Mouse (Mus musculus) hindbrain, embryonic 13.5 days (tissue): Measurements from ENCODE around the gene Atp6v1e1. TPM values are rescaled to one million over a fixed set of nuclear protein-coding genes. Genes with fewer than 3 reads are reported as not detected.
A peak's percentile ranks its signal among the peaks of the same experiment; 100 is the strongest.

ENCODE experiments used
- ATAC-seq: fragments of 200-750 bp; cut with Nextera tagmentation; 2 replicates; pipeline ENCODE4 v1.8.0; 2017; ENCODE audit warnings: moderate TSS enrichment; ENCODE audit not compliant: low FRiP score
- H3K27ac ChIP-seq: fragments of 300-500 bp; sonication (generic); 2 replicates; pipeline ENCODE4 v1.5.1; 2015; ENCODE audit warnings: inconsistent platforms, mild to moderate bottlenecking, moderate library complexity
- H3K27me3 ChIP-seq: fragments of 300-500 bp; sonication (generic); 2 replicates; pipeline ENCODE4 v1.6.1; 2015; ENCODE audit warnings: mild to moderate bottlenecking, inconsistent platforms
- H3K36me3 ChIP-seq: fragments of 300-500 bp; sonication (generic); 2 replicates; pipeline ENCODE4 v1.6.1; 2015; ENCODE audit warnings: mild to moderate bottlenecking, inconsistent platforms
- H3K4me1 ChIP-seq: fragments of 300-500 bp; sonication (generic); replicated peaks from 2 replicates; pipeline ENCODE4 v1.6.1; 2015; ENCODE audit warnings: inconsistent platforms
- H3K4me2 ChIP-seq: fragments of 300-500 bp; sonication (generic); 2 replicates; pipeline ENCODE4 v1.6.1; 2015; ENCODE audit warnings: inconsistent platforms, mild to moderate bottlenecking, moderate library complexity
- H3K4me3 ChIP-seq: fragments of 300-500 bp; sonication (generic); 2 replicates; pipeline ENCODE4 v1.5.1; 2015; ENCODE audit warnings: mild to moderate bottlenecking, inconsistent platforms
- H3K9ac ChIP-seq: fragments of 300-500 bp; sonication (generic); 2 replicates; pipeline ENCODE4 v1.6.1; 2015; ENCODE audit warnings: mild to moderate bottlenecking, inconsistent platforms
- H3K9me3 ChIP-seq: fragments of 300-500 bp; sonication (generic); 2 replicates; pipeline ENCODE4 v1.6.1; 2016; ENCODE audit warnings: inconsistent platforms
- WGBS: fragments of 180-500 bp; shearing (Covaris S2); methylation state at CpG from one replicate; pipeline ENCODE4 v1.1.7; 2015; 5-methylcytosine and 5-hydroxymethylcytosine counted together
- polyA plus RNA-seq: library from polyadenylated mRNA; unstranded; fragments of >200 nt; fragmentation: Nextera tagmentation; extraction: Ambion mirVana; gene quantifications from 2 replicates; pipeline ENCODE4 v1.2.1, GENCODE M21; 2015

The Atp6v1e1 gene
- polyA plus RNA-seq, 1 experiment from 2014 or later: 262 TPM

GRCm38 (mm10) chr6:120806999-120807737 is 15.4 kb downstream of the Atp6v1e1 start:
- no peak overlapping the region for H3K27ac ChIP-seq
- no peak overlapping the region for H3K4me3 ChIP-seq
- no peaks in the 10 kb centered on the region for H3K4me1 ChIP-seq
- H3K27me3 ChIP-seq: no peaks in the 10 kb centered on the region
- no peaks in the 10 kb centered on the region for H3K9me3 ChIP-seq
- H3K9ac ChIP-seq: no peak overlapping the region
- ATAC-seq: no peak
- 88% methylated on average over 5 of the region's 5 CpGs for WGBS
- no peak overlapping the region for H3K4me2 ChIP-seq
- peaks cover 96% of the 10 kb centered on the region for H3K36me3 ChIP-seq

- no peaks in the 10 kb centered on the region for H3K27me3 ChIP-seq
- WGBS: 91% methylated on average over 4 of the region's 4 CpGs
- ATAC-seq: no peak
- peaks cover 100% of the 10 kb centered on the region for H3K36me3 ChIP-seq
- H3K9ac ChIP-seq: no peak overlapping the region
- no peak overlapping the region for H3K4me2 ChIP-seq
- H3K4me1 ChIP-seq: no peaks in the 10 kb centered on the region
- H3K9me3 ChIP-seq: no peaks in the 10 kb centered on the region
- H3K4me3 ChIP-seq: no peak overlapping the region
- no peak overlapping the region for H3K27ac ChIP-seq
Observed at GRCm38 (mm10) chr6:120799581-120800041, 23.0 kb downstream of the Atp6v1e1 start.

GRCm38 (mm10) chr6:120798905-120799304 is 23.7 kb downstream of the Atp6v1e1 start:
- H3K4me3 ChIP-seq: no peak overlapping the region
- WGBS: 92% methylated on average over 4 of the region's 4 CpGs
- no peak overlapping the region for H3K4me2 ChIP-seq
- H3K9me3 ChIP-seq: no peaks in the 10 kb centered on the region
- no peaks in the 10 kb centered on the region for H3K4me1 ChIP-seq
- no peak overlapping the region for H3K9ac ChIP-seq
- H3K27ac ChIP-seq: no peak overlapping the region
- no peak for ATAC-seq
- H3K36me3 ChIP-seq: peaks cover 100% of the 10 kb centered on the region
- no peaks in the 10 kb centered on the region for H3K27me3 ChIP-seq

- ATAC-seq: no peak
- Histone ChIP-seq H3K27ac (no peak overlapping the region), H3K9me3 (no peaks in the 10 kb centered on the region), H3K27me3 (no peaks in the 10 kb centered on the region), H3K4me2 (no peak overlapping the region), H3K9ac (no peak overlapping the region), H3K4me1 (no peaks in the 10 kb centered on the region), H3K4me3 (no peak overlapping the region), H3K36me3 (peaks cover 100% of the 10 kb centered on the region)
- WGBS: 94% methylated on average over 7 of the region's 7 CpGs
Observed at GRCm38 (mm10) chr6:120798019-120798418, 24.6 kb downstream of the Atp6v1e1 start.

- Histone ChIP-seq H3K4me3 (no peak overlapping the region), H3K27me3 (no peaks in the 10 kb centered on the region), H3K27ac (no peak overlapping the region), H3K9ac (no peak overlapping the region), H3K36me3 (peaks cover 97% of the 10 kb centered on the region), H3K4me1 (no peaks in the 10 kb centered on the region), H3K9me3 (no peaks in the 10 kb centered on the region), H3K4me2 (no peak overlapping the region)
- WGBS: 88% methylated on average over 2 of the region's 2 CpGs
- no peak for ATAC-seq
Observed at GRCm38 (mm10) chr6:120796111-120796510, 26.5 kb downstream of the Atp6v1e1 start.

- no peak overlapping the region for H3K27ac ChIP-seq
- peaks cover 5% of the 10 kb centered on the region; the same call in 1 of the 2 replicates for H3K4me1 ChIP-seq
- H3K9me3 ChIP-seq: no peaks in the 10 kb centered on the region
- no peak overlapping the region for H3K4me3 ChIP-seq
- WGBS: 91% methylated on average over 5 of the region's 5 CpGs
- ATAC-seq: no peak
- peaks cover 92% of the 10 kb centered on the region for H3K36me3 ChIP-seq
- no peak overlapping the region for H3K9ac ChIP-seq
- no peak overlapping the region for H3K4me2 ChIP-seq
- H3K27me3 ChIP-seq: no peaks in the 10 kb centered on the region
Observed at GRCm38 (mm10) chr6:120795422-120796086, 27.0 kb downstream of the Atp6v1e1 start.

- Histone ChIP-seq H3K4me1 (peaks cover 5% of the 10 kb centered on the region; the same call in 1 of the 2 replicates), H3K27ac (no peak overlapping the region), H3K4me3 (no peak overlapping the region), H3K36me3 (peaks cover 69% of the 10 kb centered on the region), H3K9me3 (no peaks in the 10 kb centered on the region), H3K4me2 (no peak overlapping the region), H3K9ac (no peak overlapping the region), H3K27me3 (no peaks in the 10 kb centered on the region)
- ATAC-seq: no peak
- WGBS: 84% methylated on average over 8 of the region's 8 CpGs
Observed at GRCm38 (mm10) chr6:120792947-120793346, 29.6 kb downstream of the Atp6v1e1 start.

GRCm38 (mm10) chr6:120790717-120791116 is 31.9 kb downstream of the Atp6v1e1 start:
- Histone ChIP-seq H3K9ac (no peak overlapping the region), H3K4me2 (no peak overlapping the region), H3K36me3 (peaks cover 47% of the 10 kb centered on the region), H3K4me3 (no peak overlapping the region), H3K4me1 (peaks cover 16% of the 10 kb centered on the region; the same call in 1 of the 2 replicates), H3K27me3 (no peaks in the 10 kb centered on the region), H3K9me3 (no peaks in the 10 kb centered on the region), H3K27ac (no peak overlapping the region)
- no peak for ATAC-seq
- WGBS: 50% methylated on average over 5 of the region's 5 CpGs

GRCm38 (mm10) chr6:120790153-120790552 is 32.4 kb downstream of the Atp6v1e1 start:
- no peaks in the 10 kb centered on the region for H3K9me3 ChIP-seq
- no peak overlapping the region for H3K9ac ChIP-seq
- peaks cover 41% of the 10 kb centered on the region for H3K36me3 ChIP-seq
- H3K27me3 ChIP-seq: no peaks in the 10 kb centered on the region
- ATAC-seq: no peak
- H3K4me2 ChIP-seq: no peak overlapping the region
- H3K4me3 ChIP-seq: no peak overlapping the region
- 92% methylated on average over 10 of the region's 11 CpGs for WGBS
- peaks cover 20% of the 10 kb centered on the region; the same call in 1 of the 2 replicates for H3K4me1 ChIP-seq
- H3K27ac ChIP-seq: no peak overlapping the region

GRCm38 (mm10) chr6:120788904-120789303 is 33.7 kb downstream of the Atp6v1e1 start:
- Histone ChIP-seq H3K9me3 (no peaks in the 10 kb centered on the region), H3K9ac (no peak overlapping the region), H3K27me3 (no peaks in the 10 kb centered on the region), H3K4me1 (peaks cover 27% of the 10 kb centered on the region), H3K27ac (no peak overlapping the region), H3K4me2 (no peak overlapping the region), H3K4me3 (no peak overlapping the region), H3K36me3 (peaks cover 29% of the 10 kb centered on the region)
- no peak for ATAC-seq

- peaks cover 21% of the 10 kb centered on the region for H3K36me3 ChIP-seq
- H3K27ac ChIP-seq: no peak overlapping the region
- H3K9me3 ChIP-seq: no peaks in the 10 kb centered on the region
- H3K4me1 ChIP-seq: peaks cover 27% of the 10 kb centered on the region
- no peaks in the 10 kb centered on the region for H3K27me3 ChIP-seq
- WGBS: 87% methylated on average over 5 of the region's 5 CpGs
- no peak overlapping the region for H3K4me2 ChIP-seq
- no peak overlapping the region for H3K9ac ChIP-seq
- no peak overlapping the region for H3K4me3 ChIP-seq
- ATAC-seq: no peak
Observed at GRCm38 (mm10) chr6:120788068-120788607, 34.5 kb downstream of the Atp6v1e1 start.

- Histone ChIP-seq H3K36me3 (peaks cover 3% of the 10 kb centered on the region), H3K9me3 (no peaks in the 10 kb centered on the region), H3K9ac (0 out of 2 replicates have a peak overlapping the region, but pooled peaks have one; percentile 13), H3K27me3 (no peaks in the 10 kb centered on the region), H3K4me3 (no peak overlapping the region), H3K4me2 (no peak overlapping the region), H3K4me1 (peaks cover 22% of the 10 kb centered on the region), H3K27ac (peak overlapping the region; percentile 58)
- WGBS: 47% methylated on average over 7 of the region's 7 CpGs
- ATAC-seq: no peak
Observed at GRCm38 (mm10) chr6:120784351-120784750, 38.2 kb downstream of the Atp6v1e1 start.
